Mouse (Mus musculus): ENCODE data around the gene Melk. TPM values are rescaled to one million over a fixed set of nuclear protein-coding genes. Genes with fewer than 3 reads are reported as not detected.

Gene Melk
- polyA plus RNA-seq (2015; fragmentation: Nextera tagmentation; extraction: Ambion mirVana) = 52.9 and 54.9 TPM in 2 replicates

GRCm38 (mm10) chr4:44300781-44301750 lies at the start of gene Melk:
Gene Melk, plus strand, starts transcription at chr4:44300876.
- Histone ChIP-seq H3K36me3 (ENCODE audit: control insufficient read depth, insufficient read depth, low read length) (peaks cover under 1% of the 10 kb centered on the region), H3K9me3 (ENCODE audit: control insufficient read depth, low read length) (no peaks in the 10 kb centered on the region), H3K9ac (ENCODE audit: low read length) (peak within 1 kb of the TSS; percentile 84), H3K4me3 (ENCODE audit: low read length) (peak within 1 kb of the TSS; percentile 79), H3K27ac (ENCODE audit: low read length) (peak within 1 kb of the TSS; percentile 65; the same call in 1 of the 2 replicates), H3K4me1 (replicated peaks; ENCODE audit: control insufficient read depth, insufficient read depth, low read length) (peaks cover 15% of the 10 kb centered on the region), H3K27me3 (ENCODE audit: control insufficient read depth, insufficient read depth, low read depth, low read length) (no peaks in the 10 kb centered on the region), H3K4me2 (ENCODE audit: low read depth, low read length) (peak within 1 kb of the TSS; percentile 85)
- ATAC-seq (ENCODE audit: low read depth) = peak; percentile 97
- WGBS = under 1% methylated on average over 41 of the region's 41 CpGs

DNA sequence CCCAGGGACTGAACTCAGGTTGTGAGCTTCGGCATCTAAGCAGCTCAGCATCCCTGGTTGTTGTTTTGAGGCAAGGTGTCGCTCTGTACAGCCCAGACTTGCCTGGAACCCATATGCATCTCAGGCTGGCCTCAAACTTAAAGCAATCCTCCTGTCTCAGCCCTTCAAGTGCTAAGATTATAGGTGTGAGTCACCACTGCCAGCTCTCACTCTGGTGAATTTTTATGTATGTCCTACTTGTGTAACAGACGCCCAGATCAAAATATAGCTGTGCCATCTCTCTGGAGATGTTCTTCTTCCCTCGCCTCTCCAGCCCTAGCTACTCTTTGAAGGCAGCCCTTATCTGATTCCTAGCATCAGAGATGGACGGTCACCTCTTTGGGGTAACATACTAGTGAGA lies 49.2 kb upstream of the Melk start:
- H3K9ac ChIP-seq (ENCODE audit: low read length) = no peak overlapping the region
- ATAC-seq (ENCODE audit: low read depth) = no peak
- no peak overlapping the region for H3K4me3 ChIP-seq (ENCODE audit: low read length)
- no peak overlapping the region for H3K27ac ChIP-seq (ENCODE audit: low read length)
- H3K36me3 ChIP-seq (ENCODE audit: control insufficient read depth, insufficient read depth, low read length) = no peaks in the 10 kb centered on the region
- peaks cover 13% of the 10 kb centered on the region for H3K4me1 ChIP-seq (replicated peaks; ENCODE audit: control insufficient read depth, insufficient read depth, low read length)
- H3K4me2 ChIP-seq (ENCODE audit: low read depth, low read length) = no peak overlapping the region
- WGBS = 64% methylated on average over 5 of the region's 5 CpGs
- H3K9me3 ChIP-seq (ENCODE audit: control insufficient read depth, low read length) = no peaks in the 10 kb centered on the region
- no peaks in the 10 kb centered on the region for H3K27me3 ChIP-seq (ENCODE audit: control insufficient read depth, insufficient read depth, low read depth, low read length)

DNA sequence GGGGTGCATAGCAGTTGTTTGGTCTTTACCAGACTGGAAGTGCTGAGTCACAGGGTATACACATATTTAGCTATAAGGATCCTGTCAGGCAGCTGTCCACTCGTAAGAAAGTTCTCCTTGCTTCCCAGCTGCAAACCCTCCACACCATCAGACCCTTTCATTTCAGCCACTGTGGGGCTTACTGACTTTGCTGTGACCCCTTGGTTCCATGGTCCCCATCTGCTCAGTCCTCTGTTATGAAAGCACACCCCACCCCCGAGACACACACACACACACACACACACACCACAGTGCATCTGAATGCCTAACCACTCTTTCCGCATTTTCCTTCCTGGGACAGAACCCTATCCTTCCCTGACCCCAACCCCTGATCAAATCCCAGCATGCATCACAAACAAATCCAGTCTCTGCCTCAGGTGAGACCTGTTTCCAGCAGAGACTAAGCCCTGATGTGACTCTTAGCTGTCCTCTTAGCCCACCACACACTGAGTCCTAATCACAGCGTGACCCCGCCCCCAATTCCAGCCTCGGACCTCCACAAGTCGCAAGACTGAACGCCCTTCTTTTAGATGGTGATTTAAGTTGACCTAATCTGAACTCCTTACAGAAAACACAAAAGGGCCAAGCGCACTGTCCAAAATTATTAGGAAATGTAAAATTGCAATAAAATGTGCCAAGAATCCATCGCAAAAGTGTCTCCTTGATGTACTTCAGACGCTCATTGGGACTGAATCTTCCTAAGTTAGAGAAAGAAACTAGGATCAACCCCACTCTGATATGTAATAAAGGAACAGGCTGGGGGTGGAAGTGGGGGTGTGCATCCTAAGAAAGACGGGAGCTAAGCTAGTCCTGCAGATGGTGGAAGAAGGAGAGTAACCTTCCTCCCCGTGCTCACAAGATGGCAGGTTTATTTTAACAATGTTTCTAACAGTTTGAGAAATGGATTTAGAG lies 48.4 kb upstream of the Melk start:
- ATAC-seq (ENCODE audit: low read depth) = peak; percentile 69
- H3K4me3 ChIP-seq (ENCODE audit: low read length) = no peak overlapping the region
- H3K36me3 ChIP-seq (ENCODE audit: control insufficient read depth, insufficient read depth, low read length) = no peaks in the 10 kb centered on the region
- no peak overlapping the region for H3K9ac ChIP-seq (ENCODE audit: low read length)
- peak overlapping the region; percentile 44 for H3K4me2 ChIP-seq (ENCODE audit: low read depth, low read length)
- H3K9me3 ChIP-seq (ENCODE audit: control insufficient read depth, low read length) = no peaks in the 10 kb centered on the region
- H3K27ac ChIP-seq (ENCODE audit: low read length) = peak overlapping the region; percentile 12; the same call in 1 of the 2 replicates
- H3K4me1 ChIP-seq (replicated peaks; ENCODE audit: control insufficient read depth, insufficient read depth, low read length) = peaks cover 13% of the 10 kb centered on the region
- no peaks in the 10 kb centered on the region for H3K27me3 ChIP-seq (ENCODE audit: control insufficient read depth, insufficient read depth, low read depth, low read length)
- 6% methylated on average over 13 of the region's 13 CpGs for WGBS

DNA sequence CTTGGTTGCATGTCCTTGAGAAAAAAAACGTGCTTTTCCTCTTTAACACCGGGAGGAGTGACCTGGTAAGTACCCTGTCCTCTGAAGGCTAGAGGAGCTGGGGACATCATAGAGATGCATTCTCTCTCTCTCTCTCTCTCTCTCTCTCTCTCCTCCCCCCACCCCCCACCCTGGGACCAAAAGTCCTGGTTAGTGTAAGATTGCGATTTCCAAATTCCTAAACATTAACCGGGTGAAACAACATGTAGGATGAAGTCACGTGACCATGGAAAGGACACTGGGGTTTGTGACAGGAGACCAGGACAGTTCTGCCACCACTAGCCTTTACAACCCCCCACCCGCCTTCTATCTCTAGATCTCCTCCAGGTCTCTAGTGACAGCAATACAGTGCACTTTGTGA lies 47.5 kb upstream of the Melk start:
- Histone ChIP-seq H3K4me3 (ENCODE audit: low read length) (no peak overlapping the region), H3K36me3 (ENCODE audit: control insufficient read depth, insufficient read depth, low read length) (no peaks in the 10 kb centered on the region), H3K27ac (ENCODE audit: low read length) (0 out of 2 replicates have a peak overlapping the region, but pooled peaks have one; percentile 27), H3K4me2 (ENCODE audit: low read depth, low read length) (peak overlapping the region; percentile 44), H3K27me3 (ENCODE audit: control insufficient read depth, insufficient read depth, low read depth, low read length) (no peaks in the 10 kb centered on the region), H3K9ac (ENCODE audit: low read length) (no peak overlapping the region), H3K4me1 (replicated peaks; ENCODE audit: control insufficient read depth, insufficient read depth, low read length) (peaks cover 8% of the 10 kb centered on the region; the same call in 1 of the 2 replicates), H3K9me3 (ENCODE audit: control insufficient read depth, low read length) (no peaks in the 10 kb centered on the region)
- WGBS = 4% methylated on average over 6 of the region's 6 CpGs
- peak; percentile 15; the same call in 1 of the 2 replicates for ATAC-seq (ENCODE audit: low read depth)

- H3K4me2 ChIP-seq (ENCODE audit: low read depth, low read length) = no peak overlapping the region
- no peak overlapping the region for H3K27ac ChIP-seq (ENCODE audit: low read length)
- peaks cover 2% of the 10 kb centered on the region; the same call in 1 of the 2 replicates for H3K4me1 ChIP-seq (replicated peaks; ENCODE audit: control insufficient read depth, insufficient read depth, low read length)
- no peaks in the 10 kb centered on the region for H3K36me3 ChIP-seq (ENCODE audit: control insufficient read depth, insufficient read depth, low read length)
- no peak overlapping the region for H3K9ac ChIP-seq (ENCODE audit: low read length)
- no peaks in the 10 kb centered on the region for H3K9me3 ChIP-seq (ENCODE audit: control insufficient read depth, low read length)
- no peak for ATAC-seq (ENCODE audit: low read depth)
- H3K27me3 ChIP-seq (ENCODE audit: control insufficient read depth, insufficient read depth, low read depth, low read length) = no peaks in the 10 kb centered on the region
- 70% methylated on average over 5 of the region's 5 CpGs for WGBS
- no peak overlapping the region for H3K4me3 ChIP-seq (ENCODE audit: low read length)
Observed at GRCm38 (mm10) chr4:44254579-44254978, 46.1 kb upstream of the Melk start.

DNA sequence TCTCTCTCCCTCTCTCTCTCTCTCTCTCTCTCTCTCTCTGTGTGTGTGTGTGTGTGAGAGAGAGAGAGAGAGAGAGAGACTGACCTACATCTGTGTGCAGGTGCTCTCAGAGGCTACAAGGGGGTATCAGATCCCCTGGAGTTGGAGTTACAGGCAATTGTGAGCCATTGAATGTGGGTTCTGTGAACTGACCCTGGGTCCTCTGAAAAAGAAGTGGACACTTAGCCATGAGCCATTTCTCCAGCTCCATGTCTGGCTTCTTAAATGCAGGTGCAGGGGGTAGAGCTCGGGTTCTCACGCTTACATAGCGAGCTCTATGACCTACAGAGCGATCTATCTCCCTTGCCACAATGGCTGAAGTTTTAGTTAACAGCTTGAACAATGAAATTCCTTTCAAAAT lies 41.5 kb upstream of the Melk start:
- no peak overlapping the region for H3K9ac ChIP-seq (ENCODE audit: low read length)
- H3K4me2 ChIP-seq (ENCODE audit: low read depth, low read length) = no peak overlapping the region
- H3K27me3 ChIP-seq (ENCODE audit: control insufficient read depth, insufficient read depth, low read depth, low read length) = no peaks in the 10 kb centered on the region
- H3K36me3 ChIP-seq (ENCODE audit: control insufficient read depth, insufficient read depth, low read length) = no peaks in the 10 kb centered on the region
- H3K4me1 ChIP-seq (replicated peaks; ENCODE audit: control insufficient read depth, insufficient read depth, low read length) = no peaks in the 10 kb centered on the region
- 70% methylated on average over 4 of the region's 4 CpGs for WGBS
- ATAC-seq (ENCODE audit: low read depth) = no peak
- no peak overlapping the region for H3K27ac ChIP-seq (ENCODE audit: low read length)
- no peak overlapping the region for H3K4me3 ChIP-seq (ENCODE audit: low read length)
- no peaks in the 10 kb centered on the region for H3K9me3 ChIP-seq (ENCODE audit: control insufficient read depth, low read length)

GRCm38 (mm10) chr4:44260244-44260643 lies 40.4 kb upstream of the Melk start:
- peak; percentile 34; the same call in 1 of the 2 replicates for ATAC-seq (ENCODE audit: low read depth)
- H3K27ac ChIP-seq (ENCODE audit: low read length) = no peak overlapping the region
- 1% methylated on average over 10 of the region's 10 CpGs for WGBS

DNA sequence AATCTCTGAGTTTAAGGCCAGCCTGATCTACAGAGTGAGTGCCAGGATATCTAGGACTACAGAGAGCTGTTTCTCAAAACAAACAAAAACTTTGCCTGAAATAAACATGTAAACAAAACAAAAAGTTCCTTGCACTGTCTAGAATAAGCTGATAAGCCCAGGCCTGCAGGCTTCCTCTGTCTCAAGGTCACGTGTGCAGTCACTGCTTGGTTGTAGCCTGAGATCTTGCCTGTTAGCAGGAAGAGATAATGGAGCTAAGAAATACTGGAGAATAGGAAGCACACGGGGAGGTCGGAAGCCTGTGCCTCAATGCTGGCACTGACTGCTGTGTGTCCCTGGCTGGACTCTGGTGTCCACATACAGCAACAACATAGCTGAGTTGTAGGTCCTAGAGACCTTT lies 35.2 kb upstream of the Melk start:
- no peak overlapping the region for H3K9ac ChIP-seq (ENCODE audit: low read length)
- H3K4me3 ChIP-seq (ENCODE audit: low read length) = no peak overlapping the region
- no peak for ATAC-seq (ENCODE audit: low read depth)
- H3K4me2 ChIP-seq (ENCODE audit: low read depth, low read length) = no peak overlapping the region
- H3K36me3 ChIP-seq (ENCODE audit: control insufficient read depth, insufficient read depth, low read length) = no peaks in the 10 kb centered on the region
- H3K27me3 ChIP-seq (ENCODE audit: control insufficient read depth, insufficient read depth, low read depth, low read length) = no peaks in the 10 kb centered on the region
- no peak overlapping the region for H3K27ac ChIP-seq (ENCODE audit: low read length)
- 71% methylated on average over 3 of the region's 3 CpGs for WGBS
- no peaks in the 10 kb centered on the region for H3K4me1 ChIP-seq (replicated peaks; ENCODE audit: control insufficient read depth, insufficient read depth, low read length)
- no peaks in the 10 kb centered on the region for H3K9me3 ChIP-seq (ENCODE audit: control insufficient read depth, low read length)

More at GRCm38 (mm10) chr4:44260244-44260643, 40.4 kb upstream of the Melk start:
- no peak overlapping the region for H3K4me3 ChIP-seq (ENCODE audit: low read length)
- no peaks in the 10 kb centered on the region for H3K9me3 ChIP-seq (ENCODE audit: control insufficient read depth, low read length)
- H3K36me3 ChIP-seq (ENCODE audit: control insufficient read depth, insufficient read depth, low read length) = no peaks in the 10 kb centered on the region
- no peak overlapping the region for H3K4me2 ChIP-seq (ENCODE audit: low read depth, low read length)
- no peaks in the 10 kb centered on the region for H3K4me1 ChIP-seq (replicated peaks; ENCODE audit: control insufficient read depth, insufficient read depth, low read length)
- H3K9ac ChIP-seq (ENCODE audit: low read length) = no peak overlapping the region
- no peaks in the 10 kb centered on the region for H3K27me3 ChIP-seq (ENCODE audit: control insufficient read depth, insufficient read depth, low read depth, low read length)

Measured in lung, embryonic 16.5 days (tissue).